Mouse (Mus musculus) granulocyte monocyte progenitor cell, adult 5-6 weeks (primary cell): Measurements from ENCODE around the gene Chadl. TPM values are rescaled to one million over a fixed set of nuclear protein-coding genes. Genes with fewer than 3 reads are reported as not detected.
"Not testable (repeated sequence)": the region's sequence is repeated elsewhere in the genome, so short reads cannot be mapped to it uniquely, and the experiment has no call there.

Experiments
- ATAC-seq: replicated peaks from 2 replicates; pipeline ENCODE4 v1.8.0; 2016; ENCODE audit warnings: mild to moderate bottlenecking, moderate TSS enrichment, inconsistent platforms; ENCODE audit not compliant: poor library complexity, severe bottlenecking
- total RNA-seq, 2 experiments: library from RNA; stranded (forward) in 1 of 2; stranded (reverse) in 1 of 2; fragments of 200-712, 200-1000 nt in 1 of 2; fragments of >200 nt in 1 of 2; fragmentation: Nextera tagmentation in 1 of 2; gene quantifications; 2 replicates each; pipeline ENCODE4 v1.2.3; 2014 to 2017

Gene Chadl
- total RNA-seq, 2 experiments from 2014 or later = not detected

DNA sequence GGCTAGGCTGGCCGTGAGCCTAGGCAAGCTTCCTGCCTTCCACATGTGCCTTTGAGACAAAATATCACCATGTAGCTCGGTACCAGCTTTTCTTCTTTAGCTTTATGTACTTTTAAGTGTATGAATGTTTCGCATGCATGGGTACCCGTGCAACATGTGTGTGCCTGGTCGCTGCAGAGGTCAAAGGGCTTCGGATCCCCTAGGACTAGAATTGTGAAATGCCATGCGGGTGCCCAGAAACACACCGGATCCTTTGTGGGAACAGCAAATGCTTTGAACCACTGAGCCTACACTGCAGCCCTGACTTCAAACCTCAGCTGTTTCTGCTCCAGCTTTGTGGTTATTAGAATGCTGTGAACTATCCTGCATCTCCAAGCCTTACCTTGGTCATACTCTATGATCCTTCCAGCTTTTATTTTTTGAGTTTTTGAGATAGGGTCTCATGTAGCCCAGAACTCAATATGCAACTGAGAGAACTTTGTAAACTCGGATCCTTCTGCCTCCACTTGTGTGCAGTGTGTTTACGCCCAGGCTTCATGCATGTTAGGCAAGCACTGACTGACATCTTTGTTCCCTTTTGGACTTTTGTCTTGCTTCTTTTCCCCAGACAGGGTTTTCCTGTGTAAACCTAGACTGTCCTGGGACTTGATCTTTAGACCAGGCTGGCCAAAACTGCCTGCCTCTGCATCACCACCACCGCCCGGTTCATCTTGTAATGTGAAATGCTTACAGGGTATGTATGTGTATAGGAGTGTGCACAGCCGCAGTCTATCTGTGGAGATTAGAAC lies 5.4 kb upstream of the Chadl start:
- ATAC-seq = no peak

DNA sequence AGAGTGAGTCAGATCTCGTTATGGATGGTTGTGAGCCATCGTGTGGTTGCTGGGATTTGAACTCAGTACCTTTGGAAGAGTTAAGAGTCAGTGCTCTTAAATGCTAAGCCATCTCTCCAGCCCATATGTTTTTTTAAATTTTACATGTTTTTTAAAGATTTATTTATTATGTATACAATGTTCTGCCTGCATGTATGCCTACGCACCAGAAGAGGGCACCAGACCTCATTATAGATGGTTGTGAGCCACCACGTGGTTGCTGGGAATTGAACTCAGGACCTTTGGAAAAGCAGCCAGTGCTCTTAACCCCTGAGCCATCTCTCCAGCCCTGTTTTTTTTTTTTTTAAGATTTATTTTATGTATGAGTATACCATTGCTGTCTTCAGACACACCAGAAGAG lies 4.3 kb upstream of the Chadl start:
- ATAC-seq = not testable (repeated sequence)

DNA sequence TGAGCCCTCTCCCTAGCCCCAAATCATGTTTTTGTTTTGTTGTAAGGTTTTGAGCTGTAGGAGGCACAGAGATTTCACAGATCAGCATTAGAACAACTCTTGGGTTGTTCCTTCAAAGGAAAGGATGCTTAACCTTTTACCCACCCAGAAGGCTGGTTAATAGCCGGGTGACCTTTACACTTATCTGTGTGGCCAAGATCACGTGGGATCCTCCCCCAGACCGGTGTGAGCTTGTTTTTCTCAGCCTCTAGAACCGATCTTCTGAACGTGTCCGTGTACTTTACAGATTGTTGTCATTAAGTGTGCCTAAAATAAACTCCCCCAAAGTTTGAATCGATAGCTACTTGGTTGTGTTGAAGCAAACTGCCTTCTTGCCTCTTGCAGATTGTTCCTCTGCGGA lies 3.5 kb upstream of the Chadl start:
- ATAC-seq = no peak

DNA sequence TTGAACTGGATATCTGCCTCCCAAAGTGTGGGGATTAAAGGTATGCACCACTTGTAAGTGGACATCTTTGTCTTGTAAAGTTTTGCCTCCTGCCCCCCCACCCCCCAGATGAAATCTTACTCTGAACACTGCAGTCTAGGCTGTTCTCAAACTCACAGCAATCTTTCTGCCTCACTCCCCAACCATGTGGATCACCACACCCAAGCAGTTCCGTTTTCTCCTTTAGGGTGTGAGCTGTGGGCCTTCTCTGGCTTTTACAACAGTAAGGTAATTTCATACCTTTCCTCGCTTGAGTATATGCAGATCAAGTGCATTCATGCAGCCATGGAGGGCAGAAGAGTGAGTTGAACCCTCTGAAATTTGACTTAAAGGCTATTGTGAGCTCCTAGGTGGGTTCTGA lies 3.1 kb upstream of the Chadl start:
- ATAC-seq = no peak

DNA sequence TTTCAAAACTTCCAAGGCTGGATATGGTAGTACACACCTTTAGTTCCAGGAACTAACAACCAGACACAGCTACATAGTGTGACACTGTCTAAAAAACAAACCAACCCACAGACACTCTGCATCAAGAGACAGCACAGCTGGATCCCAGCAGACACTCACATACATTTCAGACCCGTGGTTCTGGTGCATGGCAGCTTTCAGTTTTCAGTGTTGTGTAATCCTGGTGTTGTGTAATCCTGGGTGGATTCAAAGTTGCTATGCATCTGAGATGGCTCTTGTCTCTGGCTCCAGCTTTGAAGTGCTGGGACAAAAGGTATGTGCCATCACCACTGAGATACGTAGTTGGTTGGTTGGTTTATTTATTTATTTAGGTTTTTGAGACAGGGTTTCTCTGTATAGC lies 1.4 kb upstream of the Chadl start:
- ATAC-seq = peak; percentile 69

DNA sequence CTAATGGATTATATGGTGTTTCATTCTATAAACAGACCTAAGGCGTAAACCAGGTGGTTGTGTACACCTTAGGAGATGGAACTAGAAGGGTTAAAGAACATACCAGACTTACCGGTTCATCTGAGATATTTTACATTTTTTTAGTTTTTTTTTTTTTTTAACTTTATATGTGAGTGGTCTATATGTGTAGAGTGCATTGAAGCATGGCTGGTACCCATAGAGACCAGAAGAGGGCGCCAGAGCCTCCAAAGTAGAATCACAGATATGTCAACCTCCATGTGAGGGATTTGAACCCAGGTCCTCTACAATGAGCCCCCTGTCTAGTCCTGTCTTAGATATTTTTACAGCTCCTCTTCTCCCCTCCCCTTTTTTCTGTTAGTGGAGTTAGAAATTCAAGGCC lies 760 bp upstream of the Chadl start:
- ATAC-seq = no peak

DNA sequence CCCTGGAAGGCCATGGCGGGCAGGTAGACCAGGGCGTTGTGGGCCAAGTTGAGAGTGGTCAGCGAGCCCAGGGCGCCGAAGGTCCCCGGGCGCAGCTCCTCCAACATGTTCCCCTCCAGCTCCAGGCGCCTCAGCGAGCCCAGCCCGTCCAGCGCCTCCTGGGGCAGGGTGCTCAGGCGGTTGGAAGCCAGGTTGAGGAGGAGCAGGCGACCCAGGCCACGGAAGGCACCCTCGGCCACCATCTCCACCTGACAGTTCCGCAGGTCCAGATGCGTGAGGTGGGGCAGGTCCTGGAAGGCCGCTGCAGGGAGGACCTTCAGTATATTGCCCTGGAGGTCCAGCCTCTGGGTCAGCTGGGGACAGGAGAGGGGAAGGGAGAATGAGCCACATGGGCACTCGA lies 2.2 kb downstream of the Chadl start:
- no peak for ATAC-seq

DNA sequence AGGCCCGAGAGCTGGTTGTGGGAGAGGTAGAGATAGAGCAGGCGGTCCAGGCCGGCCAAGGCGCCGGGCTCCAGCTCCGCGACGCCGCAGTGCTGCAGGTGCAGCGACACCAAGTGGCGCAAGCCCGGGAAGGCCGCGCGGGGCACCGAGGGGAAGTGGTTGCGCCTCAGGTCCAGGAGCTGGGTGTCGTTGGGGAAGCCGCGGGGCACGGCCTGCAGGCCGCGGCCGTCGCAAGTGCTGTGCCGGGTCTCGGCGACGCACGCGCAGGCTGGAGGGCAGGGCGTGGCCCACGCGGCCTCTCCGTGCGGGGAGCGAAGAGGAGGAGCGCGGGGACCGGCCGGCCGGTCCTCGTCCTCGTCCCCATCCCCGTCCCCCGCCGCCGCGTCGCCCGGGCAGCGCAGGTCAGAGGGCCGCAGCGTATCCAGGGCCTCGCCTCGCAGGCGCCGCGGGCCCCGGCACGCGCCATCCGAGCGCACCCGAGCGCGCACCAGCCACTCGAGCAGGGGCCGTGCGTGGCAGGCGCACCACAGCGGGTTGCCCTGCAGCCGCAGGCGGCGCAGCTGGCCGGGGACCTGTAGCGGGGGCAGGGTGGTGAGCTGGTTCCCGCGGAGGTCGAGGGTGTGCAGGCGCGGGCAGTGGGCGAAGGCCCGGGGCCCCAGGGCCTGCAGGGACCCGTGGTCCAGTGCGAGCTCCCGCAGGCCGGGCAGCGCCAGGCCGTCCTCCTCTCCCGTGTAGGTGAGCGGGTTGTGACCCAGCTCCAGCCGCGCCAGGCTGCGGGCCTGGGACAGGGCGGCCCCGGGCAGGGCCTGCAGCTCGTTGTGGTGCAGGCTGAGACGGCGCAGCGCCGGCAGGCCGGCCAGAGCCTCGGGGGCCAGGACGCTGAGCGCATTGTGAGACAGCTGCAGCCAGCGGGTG lies 2.9 kb downstream of the Chadl start:
- ATAC-seq = peak; percentile 85

DNA sequence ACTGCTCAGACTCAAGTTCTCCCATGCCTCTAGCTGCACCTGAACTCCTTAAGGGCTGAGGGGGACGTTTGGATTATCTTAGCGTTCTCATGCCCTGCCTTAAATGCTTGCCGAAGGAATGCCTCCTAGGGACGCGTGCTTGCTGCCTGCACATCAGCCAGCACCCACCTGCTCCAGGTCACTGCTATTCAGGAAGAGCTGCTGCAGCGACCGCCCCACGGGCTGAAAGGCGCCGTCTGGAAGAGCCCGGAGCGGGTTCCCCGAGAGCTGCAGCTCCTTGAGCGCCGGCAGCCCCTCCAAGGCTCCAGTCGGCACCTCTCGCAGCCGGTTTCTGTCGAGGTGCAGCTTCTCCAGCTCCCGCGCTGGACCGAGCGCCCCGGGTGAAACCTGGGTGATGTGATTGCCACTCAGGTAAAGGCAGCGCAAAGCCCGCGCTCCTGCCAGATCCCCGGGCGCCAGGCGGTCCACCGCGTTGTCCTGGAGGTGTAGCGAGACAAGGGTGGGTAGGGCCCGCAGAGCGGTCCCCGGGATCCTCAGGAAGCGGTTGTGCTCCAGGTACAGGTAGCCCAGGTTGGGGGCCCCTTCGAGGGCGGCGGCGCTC lies 3.6 kb downstream of the Chadl start:
- peak; percentile 3; the same call in 1 of the 2 replicates for ATAC-seq

DNA sequence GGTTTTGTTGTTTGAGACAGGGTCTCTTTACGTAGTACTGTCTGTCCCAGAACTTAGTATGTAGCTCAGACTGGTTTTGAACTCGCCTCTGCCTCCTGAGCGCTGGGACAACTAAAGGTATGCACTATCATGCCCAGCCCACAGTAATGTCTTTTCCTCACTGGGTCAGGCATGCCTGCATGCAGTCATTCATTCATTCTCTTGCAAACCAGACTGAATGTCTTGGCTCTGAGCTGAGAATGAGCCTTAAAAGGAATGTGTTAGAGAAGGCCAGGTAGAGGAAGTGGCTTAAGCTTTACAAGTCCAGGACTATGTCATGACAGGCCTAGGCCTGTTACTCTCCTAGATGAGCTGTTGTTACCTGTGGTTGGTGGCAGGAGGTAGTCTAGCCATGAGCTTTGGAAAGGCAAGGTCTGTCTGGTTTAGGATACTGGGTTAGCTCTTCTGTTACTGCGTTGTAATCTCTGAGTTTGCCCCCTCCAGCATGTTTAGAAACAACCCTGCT lies 16.7 kb downstream of the Chadl start:
- ATAC-seq = no peak

DNA sequence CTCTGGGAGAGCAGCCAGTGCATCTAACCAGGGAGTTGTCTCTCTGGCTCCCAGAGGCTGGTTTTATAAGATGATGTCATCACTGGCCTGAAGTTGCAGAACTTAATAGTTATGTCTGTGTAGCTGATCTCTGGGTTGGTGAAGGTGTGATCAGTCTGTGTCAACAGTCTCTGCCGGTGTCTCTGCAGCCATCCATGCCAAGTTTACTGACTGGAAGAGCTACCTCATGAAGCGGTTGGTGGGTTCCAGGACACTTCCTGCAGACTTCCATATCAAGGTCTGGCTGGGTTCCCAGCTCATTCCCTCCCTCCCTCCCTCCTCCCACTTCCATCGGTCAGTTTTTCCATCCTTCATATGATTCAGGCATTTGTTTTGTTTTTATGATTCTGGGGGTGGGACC lies 20.4 kb downstream of the Chadl start:
- no peak for ATAC-seq

DNA sequence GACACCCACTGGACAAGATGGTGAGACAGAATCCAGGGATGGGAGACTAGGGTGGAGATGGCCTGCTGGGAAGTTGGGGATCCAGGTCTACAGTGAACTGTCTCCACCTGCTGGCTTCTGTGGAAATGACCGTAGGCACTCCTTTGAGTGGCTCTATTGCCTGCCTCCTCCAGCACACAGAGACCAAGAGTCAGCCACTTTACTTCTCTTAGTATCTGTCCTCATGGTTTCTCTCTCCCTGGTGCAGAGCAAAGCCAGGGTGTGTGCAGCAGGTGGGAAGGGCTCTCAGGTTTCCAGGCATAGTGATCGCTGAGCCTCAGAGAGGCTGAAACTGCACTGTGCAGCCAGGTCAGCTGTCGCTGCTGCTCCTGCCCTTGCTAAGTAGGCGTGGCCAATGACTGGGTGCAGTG lies 26.9 kb downstream of the Chadl start:
- ATAC-seq = peak; percentile 44

DNA sequence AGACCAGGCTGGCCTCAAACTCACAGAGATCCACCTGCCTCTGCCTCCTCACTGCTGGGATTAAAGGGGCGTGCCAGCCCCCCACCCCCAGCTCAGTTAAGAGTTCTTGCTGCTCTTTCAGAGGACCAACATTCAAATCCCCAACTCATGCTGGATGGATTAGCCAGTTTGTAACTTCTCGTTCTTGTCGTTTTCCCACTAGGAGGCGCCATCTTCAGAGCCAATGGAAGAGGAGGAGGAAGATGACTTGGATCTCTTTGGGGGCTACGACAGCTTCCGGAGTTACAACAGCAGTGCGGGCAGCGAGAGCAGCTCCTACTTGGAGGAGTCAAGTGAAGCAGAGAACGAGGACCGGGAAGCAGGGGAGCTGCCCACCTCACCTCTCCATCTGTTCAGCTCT lies 30.1 kb downstream of the Chadl start:
- no peak for ATAC-seq

DNA sequence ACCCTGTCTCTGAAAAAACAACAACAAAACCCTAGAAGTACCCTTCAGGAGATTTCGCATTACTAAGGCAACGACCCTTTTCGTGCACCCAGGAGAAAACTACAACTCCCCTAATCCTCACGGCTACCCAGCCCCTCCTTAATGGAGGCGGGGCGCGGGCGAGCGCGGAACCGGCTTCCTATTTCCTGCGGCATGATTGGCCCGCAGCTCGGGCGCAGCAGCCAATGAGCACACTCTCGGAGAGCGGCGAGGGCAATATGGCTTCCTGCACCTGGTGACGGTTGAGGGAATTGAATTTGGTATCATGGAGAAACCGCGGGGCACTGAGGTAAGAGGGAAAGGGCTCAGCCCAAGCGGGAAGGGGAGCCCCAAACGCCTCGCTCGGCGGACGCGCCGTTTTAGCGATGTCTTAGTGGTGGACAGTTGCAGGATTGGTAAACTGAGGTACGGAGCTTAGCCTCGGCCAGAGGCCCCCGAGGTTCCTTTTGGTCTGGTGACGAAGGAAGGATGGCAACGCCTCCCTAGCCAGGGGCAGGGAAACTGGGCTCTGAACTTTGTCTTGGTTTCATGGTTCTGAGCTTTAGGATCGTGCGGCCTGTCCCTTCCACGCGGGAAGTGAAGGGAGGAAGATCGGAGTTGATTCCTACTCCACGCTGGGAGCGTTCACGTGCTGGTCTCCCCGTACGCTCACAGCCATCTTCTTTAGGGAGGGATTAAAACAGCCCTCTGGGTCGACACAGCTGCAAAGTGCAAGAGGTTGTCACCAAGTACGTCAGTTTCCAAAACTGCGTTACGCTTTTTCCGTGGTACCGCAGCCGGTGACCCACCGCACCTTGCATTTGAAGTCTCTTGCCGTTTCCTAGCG lies 33.2 kb downstream of the Chadl start, which contains the start of gene L3mbtl2:
L3mbtl2 (plus strand) TSS at position 193 of the 865 bp plus-strand sequence.
- peak; percentile 98 for ATAC-seq

DNA sequence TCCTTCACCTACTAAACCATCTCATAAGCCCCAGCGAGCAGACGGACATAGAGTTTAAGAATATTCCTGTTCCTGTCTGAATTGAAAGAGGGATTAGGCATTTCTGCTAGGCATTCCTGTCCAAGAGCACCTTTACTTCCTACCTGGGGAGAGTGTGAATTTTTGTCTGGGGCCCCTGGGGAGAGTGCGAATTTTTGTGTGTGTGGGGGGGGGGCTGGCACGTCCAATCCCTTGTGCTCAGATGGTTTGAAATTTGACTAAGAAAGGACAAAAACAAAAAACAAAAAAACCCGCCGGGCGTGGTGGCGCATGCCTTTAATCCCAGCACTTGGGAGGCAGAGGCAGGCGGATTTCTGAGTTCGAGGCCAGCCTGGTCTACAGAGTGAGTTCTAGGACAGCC lies 33.8 kb downstream of the Chadl start:
- ATAC-seq = no peak

DNA sequence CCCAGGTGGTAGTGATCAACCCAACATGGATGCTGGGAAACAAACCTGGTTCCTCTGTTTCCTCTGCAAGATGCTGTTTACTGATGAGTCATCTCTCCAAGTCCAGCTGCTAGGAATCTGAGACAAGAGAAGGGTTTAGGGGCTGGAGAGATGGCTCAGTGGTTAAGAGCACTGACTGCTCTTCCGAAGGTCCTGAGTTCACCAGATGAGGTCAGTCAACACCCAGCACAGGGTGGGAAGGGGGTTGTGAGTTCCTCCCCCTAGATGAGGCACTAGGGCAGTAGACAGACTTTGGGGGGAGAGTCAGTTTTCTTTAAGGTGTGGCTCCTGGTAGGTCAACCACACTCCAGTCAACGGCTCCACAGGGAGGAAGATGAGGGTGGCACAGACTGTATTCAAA lies 35.4 kb downstream of the Chadl start:
- ATAC-seq = no peak

DNA sequence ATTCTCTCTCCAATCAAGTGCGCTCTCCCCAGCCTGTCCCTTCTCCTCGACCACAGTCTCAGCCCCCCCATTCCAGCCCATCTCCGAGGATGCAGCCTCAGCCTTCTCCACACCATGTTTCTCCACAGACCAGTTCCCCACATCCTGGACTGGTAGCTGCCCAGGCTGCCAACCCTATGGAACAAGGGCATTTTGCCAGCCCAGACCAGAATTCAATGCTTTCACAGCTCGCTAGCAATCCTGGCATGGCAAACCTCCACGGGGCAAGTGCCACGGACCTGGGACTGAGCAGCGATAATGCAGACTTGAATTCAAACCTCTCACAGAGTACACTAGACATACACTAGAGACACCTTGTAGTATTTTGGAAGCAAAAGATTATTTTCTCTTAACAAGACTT lies 46.5 kb downstream of the Chadl start:
- no peak for ATAC-seq

DNA sequence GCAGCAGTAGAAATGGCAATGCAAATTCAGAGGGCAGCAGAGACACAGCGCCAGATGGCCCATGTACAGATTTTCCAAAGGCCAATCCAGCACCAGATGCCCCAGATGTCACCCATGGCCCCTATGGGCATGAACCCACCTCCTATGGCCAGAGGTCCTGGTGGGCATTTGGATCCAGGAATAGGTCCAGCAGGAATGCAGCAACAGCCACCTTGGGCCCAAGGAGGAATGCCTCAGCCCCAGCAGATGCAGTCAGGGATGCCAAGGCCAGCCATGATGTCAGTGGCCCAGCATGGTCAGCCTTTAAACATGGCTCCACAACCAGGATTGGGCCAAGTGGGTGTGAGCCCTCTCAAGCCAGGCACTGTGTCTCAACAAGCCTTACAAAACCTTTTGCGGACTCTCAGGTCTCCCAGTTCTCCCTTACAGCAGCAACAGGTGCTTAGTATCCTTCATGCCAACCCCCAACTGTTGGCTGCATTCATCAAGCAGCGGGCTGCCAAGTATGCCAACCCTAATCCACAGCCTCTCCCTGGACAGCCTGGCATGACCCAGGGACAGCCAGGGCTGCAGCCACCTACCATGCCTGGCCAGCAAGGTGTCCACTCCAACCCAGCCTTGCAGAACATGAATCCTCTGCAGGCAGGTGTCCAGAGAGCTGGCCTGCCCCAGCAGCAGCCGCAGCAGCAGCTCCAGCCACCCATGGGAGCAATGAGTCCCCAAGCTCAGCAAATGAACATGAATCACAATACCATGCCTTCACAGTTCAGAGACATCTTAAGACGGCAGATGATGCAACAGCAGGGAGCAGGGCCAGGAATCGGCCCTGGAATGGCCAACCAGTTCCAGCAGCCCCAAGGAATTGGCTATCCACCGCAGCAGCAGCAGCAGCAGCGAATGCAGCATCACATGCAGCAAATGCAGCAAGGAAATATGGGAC lies 47.3 kb downstream of the Chadl start:
- ATAC-seq = no peak
